ENCODE assay signal across 16 mouse cellular contexts in the genomic region with DNA sequence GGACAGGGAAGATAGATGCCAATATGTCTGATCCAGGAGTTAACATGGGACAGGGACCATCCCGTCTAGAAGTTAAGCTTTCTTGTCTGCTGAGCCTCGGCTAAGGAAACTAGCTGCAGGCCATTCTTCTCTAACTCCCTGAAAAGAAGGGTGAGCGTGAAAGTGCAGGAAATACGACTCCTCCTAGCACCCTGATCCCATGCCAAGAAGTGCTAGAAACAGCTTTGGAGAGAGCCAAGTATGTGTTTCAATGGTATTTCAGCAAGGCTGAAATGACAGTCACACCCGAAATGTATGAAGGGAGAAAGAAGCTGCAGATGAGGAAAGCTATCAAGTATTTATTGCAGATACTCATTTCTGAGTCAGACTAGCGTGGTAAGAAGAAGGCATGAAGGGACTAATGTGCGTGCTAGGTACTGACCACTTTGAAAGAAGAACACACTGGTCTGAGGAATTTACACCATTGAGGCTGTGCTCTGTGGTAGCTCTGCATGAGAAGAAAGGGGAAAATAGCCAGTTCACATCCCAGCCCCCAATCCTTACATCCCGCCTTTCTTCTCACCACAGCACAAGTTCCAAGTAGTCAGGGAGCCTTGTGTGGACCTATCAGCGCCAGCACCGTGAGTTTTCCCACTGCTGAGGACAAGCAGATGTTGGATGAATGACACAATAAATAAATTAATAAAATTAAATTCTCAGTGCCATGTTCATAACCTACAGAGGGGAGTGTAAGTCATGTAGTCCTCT. TPM values are rescaled to one million over a fixed set of nuclear protein-coding genes. Genes with fewer than 3 reads are reported as not detected.
DNase-seq lines count a peak whose midpoint lies in the region; ATAC-seq lines count a peak whose summit lies in the region.
"Had no signal": no experiment of that assay in that cellular context is flagged by ENCODE, and none has a peak within 500 bp of the region (broad histone marks: within the 10 kb centered on the region; RNA-seq: fewer than 3 reads in every experiment).

No protein-coding gene starts in this region.

- DNase-seq in adrenal gland, postnatal 14 days: peak; percentile 43
- no peak for DNase-seq in adrenal gland, adult 8-10 months
- peak; percentile 17 to 41 for DNase-seq in kidney, postnatal 4 days
- peak; percentile 38 for DNase-seq in lung, postnatal 36 days
- no peak for DNase-seq in left cerebral cortex, adult 18-20 months (ENCODE audit: low spot score in 2 of 2)
- DNase-seq: B cell, adult 2 months; cerebellum, postnatal 25 days; kidney, postnatal 25 days; thymus, postnatal 36 days had no signal

- no peaks in the 10 kb centered on the region for H3K27me3 ChIP-seq in kidney, embryonic 14.5 days (ENCODE audit: control insufficient read depth, insufficient read depth, low read length)
- H3K27me3 ChIP-seq in heart, embryonic 15.5 days: no peaks in the 10 kb centered on the region

- no peaks in the 10 kb centered on the region for H3K4me1 ChIP-seq in kidney, embryonic 14.5 days (ENCODE audit: control insufficient read depth, insufficient read depth, low read length)
- H3K4me1 ChIP-seq in heart, embryonic 15.5 days (replicated peaks): no peaks in the 10 kb centered on the region; the same call in 1 of the 2 replicates

- H3K4me2 ChIP-seq in kidney, embryonic 14.5 days (replicated peaks; ENCODE audit: low read depth, low read length): no peak overlapping the region
- H3K4me2 ChIP-seq in heart, embryonic 15.5 days: no peak overlapping the region

- WGBS in kidney, embryonic 14.5 days: 59% methylated on average over 10 of the region's 10 CpGs
- WGBS in heart, embryonic 15.5 days: 49% methylated on average over 10 of the region's 10 CpGs

- H3K27ac ChIP-seq in kidney, embryonic 14.5 days (ENCODE audit: low read depth, low read length): no peak overlapping the region; the same call in 1 of the 2 replicates
- peak overlapping the region; percentile 43 for H3K27ac ChIP-seq in heart, embryonic 15.5 days
- H3K27ac ChIP-seq: macrophage had no signal

- H3K9me3 ChIP-seq in kidney, embryonic 14.5 days (ENCODE audit: control insufficient read depth, low read length): no peaks in the 10 kb centered on the region
- no peaks in the 10 kb centered on the region for H3K9me3 ChIP-seq in heart, embryonic 15.5 days (replicated peaks)

- no peaks in the 10 kb centered on the region for H3K36me3 ChIP-seq in kidney, embryonic 14.5 days (ENCODE audit: control insufficient read depth, insufficient read depth, low read length)
- H3K36me3 ChIP-seq in heart, embryonic 15.5 days: no peaks in the 10 kb centered on the region

- H3K9ac ChIP-seq in kidney, embryonic 14.5 days (ENCODE audit: low read depth, low read length): no peak overlapping the region
- no peak overlapping the region for H3K9ac ChIP-seq in heart, embryonic 15.5 days

- H3K4me3 ChIP-seq in kidney, embryonic 14.5 days (ENCODE audit: low read length): no peak overlapping the region
- H3K4me3 ChIP-seq in heart, embryonic 15.5 days: no peak overlapping the region

- no peak for ATAC-seq in kidney, embryonic 14.5 days (ENCODE audit: low FRiP score, low TSS enrichment)
- no peak for ATAC-seq in heart, embryonic 15.5 days (replicated peaks; ENCODE audit: insufficient number of reproducible peaks, insufficient read depth, low FRiP score, low read depth)
- ATAC-seq in activated CD4-positive, CD25-positive, alpha-beta regulatory T cell, adult 4 months: no peak

RNA-seq across cellular contexts. Expression of a gene that starts 33.0 kb away (rescaled TPM):
- total RNA-seq in adrenal gland, postnatal 14 days (2021): 5.0 and 5.5 TPM in 2 replicates
- 1 to 10 TPM; 4.8 to 9.5 (median 6.4) TPM for total RNA-seq in adrenal gland, adult 8-10 months (2022)
- 22.5 and 26.3 TPM in 2 replicates for polyA plus RNA-seq in kidney, embryonic 14.5 days (2014; fragmentation: Nextera tagmentation; extraction: Ambion mirVana)
- 16.0 and 19.7 TPM in 2 replicates for polyA plus RNA-seq in heart, embryonic 15.5 days (2015; fragmentation: Nextera tagmentation; extraction: Ambion mirVana)
- total RNA-seq in left cerebral cortex, adult 18-20 months (2021): 1 to 10 TPM in 1 of 2 experiments, under 1 TPM in 1; 0.63 to 2.5 TPM
- polyA plus RNA-seq in activated CD4-positive, CD25-positive, alpha-beta regulatory T cell, adult 4 months (2017; shearing (Covaris generic)): not detected
- total RNA-seq: granulocyte monocyte progenitor cell, adult 5-6 weeks had no signal
- polyA plus RNA-seq: macrophage had no signal

RNA-seq across cellular contexts. Expression of a gene that starts 57.4 kb away (rescaled TPM):
- total RNA-seq in adrenal gland, postnatal 14 days (2021): not detected in 2 replicates
- under 1 TPM in 3 of 4 experiments, not detected in 1; 0.17 to 0.46 (median 0.35) TPM for total RNA-seq in adrenal gland, adult 8-10 months (2022)
- not detected in 2 replicates for polyA plus RNA-seq in kidney, embryonic 14.5 days (2014; fragmentation: Nextera tagmentation; extraction: Ambion mirVana)
- not detected in 2 replicates for polyA plus RNA-seq in heart, embryonic 15.5 days (2015; fragmentation: Nextera tagmentation; extraction: Ambion mirVana)
- not detected for total RNA-seq in left cerebral cortex, adult 18-20 months (2021)
- polyA plus RNA-seq in activated CD4-positive, CD25-positive, alpha-beta regulatory T cell, adult 4 months (2017; shearing (Covaris generic)): not detected
- total RNA-seq: left cerebral cortex, postnatal 14 days had no signal
- polyA plus RNA-seq: forebrain, embryonic 11.5 days had no signal

Comparison
In these comparisons a context has a peak if more than half of its experiments do, and no peak if none do; other contexts are left out.
1. DNase-seq: peak in adrenal gland, postnatal 14 days (single experiment), kidney, postnatal 4 days (2 of 2) and lung, postnatal 36 days (single experiment); none in adrenal gland, adult 8-10 months (single experiment) and left cerebral cortex, adult 18-20 months (0 of 2).